Mouse (Mus musculus) testis, adult 2 months (tissue): ENCODE measurements around the gene Nhs. TPM values are rescaled to one million over a fixed set of nuclear protein-coding genes. Genes with fewer than 3 reads are reported as not detected.

ENCODE experiments used
- H3K27ac ChIP-seq: fragments of 200-500 bp; 2 replicates; pipeline ENCODE4 v1.5.1; 2012; ENCODE audit warnings: low read depth, low read length; ENCODE audit not compliant: control insufficient read depth, insufficient read depth
- H3K27me3 ChIP-seq: fragments of 200-500 bp; 2 replicates; pipeline ENCODE4 v1.6.1; 2012; ENCODE audit warnings: mild to moderate bottlenecking, low read length, moderate library complexity; ENCODE audit not compliant: control insufficient read depth, insufficient read depth
- H3K36me3 ChIP-seq: fragments of 200-500 bp; 2 replicates; pipeline ENCODE4 v1.6.1; 2012; ENCODE audit warnings: mild to moderate bottlenecking, low read length; ENCODE audit not compliant: control insufficient read depth, insufficient read depth
- H3K4me1 ChIP-seq: fragments of 200-500 bp; 2 replicates; pipeline ENCODE4 v1.6.1; 2012; ENCODE audit warnings: low read length; ENCODE audit not compliant: control insufficient read depth, insufficient read depth
- H3K4me3 ChIP-seq: fragments of 200-500 bp; 2 replicates; pipeline ENCODE4 v1.5.1; 2012; ENCODE audit warnings: low read depth, mild to moderate bottlenecking, low read length, moderate library complexity, mixed read lengths; ENCODE audit not compliant: control insufficient read depth
- CTCF ChIP-seq: fragments of 200-500 bp; IDR thresholded peaks from 2 replicates; pipeline ENCODE4 v1.5.1; 2012; ENCODE audit warnings: low read depth, mild to moderate bottlenecking, inconsistent platforms, low read length, moderate library complexity; ENCODE audit not compliant: control insufficient read depth, insufficient read depth, insufficient replicate concordance
- POLR2A ChIP-seq: fragments of 200-500 bp; IDR thresholded peaks from 2 replicates; pipeline ENCODE4 v1.6.1; 2012; ENCODE audit warnings: low read depth, mild to moderate bottlenecking, inconsistent platforms, low read length, moderate library complexity; ENCODE audit not compliant: control insufficient read depth
- polyA plus RNA-seq: library from polyadenylated mRNA; depleted of rRNA; stranded (reverse); fragments of >200 nt; gene quantifications from 2 replicates; pipeline ENCODE4 v1.2.3, GENCODE M21; 2012

Nhs gene
- polyA plus RNA-seq, 1 experiment = 0.51 TPM

- Histone ChIP-seq H3K4me3 (no peak overlapping the region), H3K27me3 (no peaks in the 10 kb centered on the region), H3K4me1 (no peaks in the 10 kb centered on the region), H3K27ac (no peak overlapping the region), H3K36me3 (no peaks in the 10 kb centered on the region)
- TF ChIP-seq POLR2A (no peak), CTCF (no peak)
Measured at GRCm38 (mm10) chrX:161925973-161926682, 233.4 kb downstream of the Nhs start.

GRCm38 (mm10) chrX:161922655-161923054 is 236.9 kb downstream of the Nhs start:
- Histone ChIP-seq H3K4me3 (no peak overlapping the region), H3K4me1 (no peaks in the 10 kb centered on the region), H3K36me3 (no peaks in the 10 kb centered on the region), H3K27ac (no peak overlapping the region), H3K27me3 (no peaks in the 10 kb centered on the region)
- no peak for TF ChIP-seq POLR2A
- TF ChIP-seq CTCF = no peak

DNA sequence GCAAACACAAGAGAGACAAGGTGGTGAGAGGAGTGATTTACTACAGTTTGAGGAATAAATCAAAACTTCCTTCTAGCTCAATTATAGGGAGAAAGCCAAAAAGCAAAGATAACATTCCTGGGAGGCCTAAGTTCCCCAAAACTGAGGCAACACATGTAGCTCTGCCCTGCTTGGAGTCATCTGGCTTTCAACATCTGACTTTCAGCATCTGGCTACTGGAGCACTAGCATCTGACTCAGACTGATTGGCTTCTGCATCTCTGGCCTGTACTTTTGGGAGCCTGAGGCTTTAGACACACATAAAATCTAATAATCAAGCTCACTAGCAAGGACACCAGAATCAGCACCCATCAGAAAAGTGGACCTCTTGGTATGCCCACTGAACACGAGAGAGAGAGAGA is 237.9 kb downstream of the Nhs start:
- Histone ChIP-seq H3K4me1 (no peaks in the 10 kb centered on the region), H3K27me3 (no peaks in the 10 kb centered on the region), H3K36me3 (no peaks in the 10 kb centered on the region), H3K4me3 (no peak overlapping the region), H3K27ac (no peak overlapping the region)
- TF ChIP-seq CTCF (no peak), POLR2A (no peak)

GRCm38 (mm10) chrX:161909963-161910362 is 249.6 kb downstream of the Nhs start:
- Histone ChIP-seq H3K4me1 (peaks cover 6% of the 10 kb centered on the region; the same call in 1 of the 2 replicates), H3K4me3 (no peak overlapping the region), H3K27ac (no peak overlapping the region), H3K27me3 (no peaks in the 10 kb centered on the region), H3K36me3 (no peaks in the 10 kb centered on the region)
- no peak for TF ChIP-seq POLR2A
- TF ChIP-seq CTCF = no peak

DNA sequence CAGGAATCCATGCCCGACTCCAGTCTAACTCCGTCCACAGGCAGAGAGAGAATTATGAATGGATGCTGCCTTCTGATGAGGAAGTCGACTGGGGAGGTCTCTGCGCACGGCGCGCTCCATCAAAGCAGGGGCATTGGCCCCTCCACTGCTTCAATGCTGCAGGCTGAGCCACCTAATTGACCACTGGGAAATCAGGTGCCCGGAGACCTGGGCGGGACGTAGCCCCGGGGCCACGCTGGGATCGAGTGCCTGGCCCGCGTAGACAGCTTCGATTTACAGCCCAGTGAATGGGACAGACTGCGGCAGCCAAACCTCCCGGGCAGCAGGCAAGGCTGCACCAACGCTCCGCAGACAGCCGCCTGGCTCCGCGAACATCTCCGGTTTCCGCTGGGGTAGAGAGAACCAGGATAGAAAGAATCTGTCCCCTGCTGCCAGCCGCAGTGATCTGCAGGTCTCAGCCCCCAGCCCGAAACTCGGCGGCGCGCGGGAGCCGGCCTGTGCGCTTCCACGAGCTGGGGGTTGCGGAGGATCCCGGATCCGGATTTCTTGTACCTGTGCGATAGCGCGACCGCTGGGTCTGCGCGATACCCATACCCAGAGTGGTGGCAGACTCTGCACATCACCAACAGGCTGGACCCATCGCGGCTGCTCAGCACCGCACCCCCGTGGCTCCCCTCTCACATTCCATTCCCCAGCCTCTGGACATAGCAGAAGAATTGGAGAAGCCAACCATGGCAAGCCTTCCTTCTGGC is 250.7 kb downstream of the Nhs start:
- TF ChIP-seq CTCF (no peak), POLR2A (no peak)
- no peaks in the 10 kb centered on the region for H3K36me3 ChIP-seq
- no peak overlapping the region for H3K27ac ChIP-seq
- H3K4me1 ChIP-seq = peaks cover 6% of the 10 kb centered on the region; the same call in 1 of the 2 replicates
- H3K4me3 ChIP-seq = peak overlapping the region; percentile 22; the same call in 1 of the 2 replicates
- H3K27me3 ChIP-seq = no peaks in the 10 kb centered on the region

GRCm38 (mm10) chrX:161907595-161908592 is 251.6 kb downstream of the Nhs start:
- TF ChIP-seq CTCF = no peak

More at GRCm38 (mm10) chrX:161907595-161908592, 251.6 kb downstream of the Nhs start:
- Histone ChIP-seq H3K27ac (no peak overlapping the region), H3K4me1 (peaks cover 6% of the 10 kb centered on the region; the same call in 1 of the 2 replicates), H3K36me3 (no peaks in the 10 kb centered on the region), H3K27me3 (no peaks in the 10 kb centered on the region), H3K4me3 (no peak overlapping the region; the same call in 1 of the 2 replicates)
